Mouse (Mus musculus) intestine, embryonic 15.5 days (tissue): ENCODE measurements around the gene Mvd. TPM values are rescaled to one million over a fixed set of nuclear protein-coding genes. Genes with fewer than 3 reads are reported as not detected.

Experiments used
- ATAC-seq: fragments of 200-750 bp; cut with Nextera tagmentation; 2 replicates; pipeline ENCODE4 v1.8.0; 2017; ENCODE audit warnings: moderate TSS enrichment, moderate library complexity
- H3K27ac ChIP-seq: fragments of 300-500 bp; sonication (generic); 2 replicates; pipeline ENCODE4 v1.5.1; 2015; ENCODE audit warnings: mild to moderate bottlenecking, inconsistent platforms
- H3K27me3 ChIP-seq: fragments of 300-500 bp; sonication (generic); replicated peaks from 2 replicates; pipeline ENCODE4 v1.6.1; 2015; ENCODE audit warnings: inconsistent platforms
- H3K36me3 ChIP-seq: fragments of 300-500 bp; sonication (generic); 2 replicates; pipeline ENCODE4 v1.6.1; 2015; ENCODE audit warnings: inconsistent platforms
- H3K4me1 ChIP-seq: fragments of 300-500 bp; sonication (generic); replicated peaks from 2 replicates; pipeline ENCODE4 v1.6.1; 2015; ENCODE audit warnings: inconsistent platforms
- H3K4me2 ChIP-seq: fragments of 300-500 bp; sonication (generic); replicated peaks from 2 replicates; pipeline ENCODE4 v1.6.1; 2015; ENCODE audit warnings: mild to moderate bottlenecking, inconsistent platforms
- H3K4me3 ChIP-seq: fragments of 300-500 bp; sonication (generic); replicated peaks from 2 replicates; pipeline ENCODE4 v1.5.1; 2015; ENCODE audit warnings: inconsistent platforms
- H3K9ac ChIP-seq: fragments of 300-500 bp; sonication (generic); 2 replicates; pipeline ENCODE4 v1.6.1; 2015; ENCODE audit warnings: inconsistent platforms
- H3K9me3 ChIP-seq: fragments of 300-500 bp; sonication (generic); 2 replicates; pipeline ENCODE4 v1.6.1; 2016; ENCODE audit warnings: inconsistent platforms
- WGBS: fragments of 180-500 bp; shearing (Covaris S2); methylation state at CpG from one replicate; pipeline ENCODE4 v1.1.7; 2015; 5-methylcytosine and 5-hydroxymethylcytosine counted together
- polyA plus RNA-seq: library from polyadenylated mRNA; unstranded; fragments of >200 nt; fragmentation: Nextera tagmentation; extraction: Ambion mirVana; gene quantifications from 2 replicates; pipeline ENCODE4 v1.2.1, GENCODE M21; 2015

The Mvd gene
- polyA plus RNA-seq, 1 experiment from 2014 or later, result 60.2 TPM

DNA sequence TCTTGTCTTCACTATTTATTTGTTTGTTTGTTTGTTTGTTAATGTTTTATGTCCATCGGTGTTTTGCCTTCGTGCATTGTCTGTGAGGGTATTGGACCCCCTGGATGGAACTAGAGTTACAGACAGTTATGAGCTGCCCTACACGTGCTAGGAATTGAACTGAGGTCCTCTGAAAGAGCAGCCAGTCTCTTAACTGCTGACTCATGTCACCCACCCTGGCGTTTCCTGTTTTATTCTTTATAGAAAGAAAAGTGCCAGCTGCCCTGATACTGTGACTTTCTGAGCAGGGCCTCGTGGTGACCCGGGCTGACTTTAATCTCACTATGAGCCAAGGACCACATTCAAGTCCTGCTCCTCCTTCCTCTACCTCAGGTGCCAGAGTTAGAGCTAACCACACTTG is 27.7 kb downstream of the Mvd start:
- Histone ChIP-seq H3K9me3 (no peaks in the 10 kb centered on the region), H3K27me3 (no peaks in the 10 kb centered on the region), H3K4me1 (no peaks in the 10 kb centered on the region), H3K4me2 (no peak overlapping the region), H3K27ac (no peak overlapping the region), H3K36me3 (peaks cover 61% of the 10 kb centered on the region), H3K4me3 (no peak overlapping the region), H3K9ac (no peak overlapping the region)
- ATAC-seq, result no peak
- WGBS, result 86% methylated on average over 6 of the region's 6 CpGs

GRCm38 (mm10) chr8:122414311-122414710 is 28.9 kb downstream of the Mvd start:
- WGBS, result 79% methylated on average over 9 of the region's 9 CpGs
- Histone ChIP-seq H3K4me3 (no peak overlapping the region), H3K27ac (no peak overlapping the region), H3K27me3 (no peaks in the 10 kb centered on the region), H3K36me3 (peaks cover 70% of the 10 kb centered on the region), H3K9me3 (no peaks in the 10 kb centered on the region), H3K9ac (no peak overlapping the region), H3K4me2 (no peak overlapping the region), H3K4me1 (no peaks in the 10 kb centered on the region)
- no peak for ATAC-seq

DNA sequence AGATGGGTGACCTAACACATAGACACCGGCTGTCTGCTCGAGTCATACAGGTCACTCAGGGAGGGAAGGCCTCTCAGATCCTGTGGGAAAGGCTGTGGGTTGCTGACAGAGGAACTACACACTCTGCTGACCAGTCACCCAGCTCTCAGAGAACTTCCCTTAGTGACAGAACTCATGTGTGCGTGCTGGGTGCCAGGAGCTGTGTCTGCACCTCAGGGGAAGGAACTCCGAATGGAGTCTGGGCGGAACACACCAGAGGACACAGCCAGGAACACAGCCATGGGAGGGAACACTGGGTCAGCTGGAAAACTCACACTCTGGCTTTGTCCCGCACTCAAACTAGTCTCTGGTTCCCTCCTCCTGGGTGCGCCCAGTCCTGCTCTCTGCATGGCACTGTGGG is 35.5 kb downstream of the Mvd start:
- no peak overlapping the region for H3K9ac ChIP-seq
- no peaks in the 10 kb centered on the region for H3K4me1 ChIP-seq
- H3K36me3 ChIP-seq, result peaks cover 84% of the 10 kb centered on the region
- no peaks in the 10 kb centered on the region for H3K9me3 ChIP-seq
- H3K4me3 ChIP-seq, result no peak overlapping the region
- WGBS, result 94% methylated on average over 7 of the region's 7 CpGs
- no peak for ATAC-seq
- no peak overlapping the region for H3K4me2 ChIP-seq
- H3K27me3 ChIP-seq, result no peaks in the 10 kb centered on the region
- no peak overlapping the region for H3K27ac ChIP-seq

GRCm38 (mm10) chr8:122405146-122405805 is 37.9 kb downstream of the Mvd start:
- H3K27ac ChIP-seq, result no peak overlapping the region
- no peak overlapping the region for H3K4me2 ChIP-seq
- peak; percentile 72 for ATAC-seq
- WGBS, result 75% methylated on average over 9 of the region's 9 CpGs
- no peaks in the 10 kb centered on the region for H3K4me1 ChIP-seq
- no peaks in the 10 kb centered on the region for H3K9me3 ChIP-seq
- H3K9ac ChIP-seq, result no peak overlapping the region
- H3K27me3 ChIP-seq, result no peaks in the 10 kb centered on the region
- peaks cover 83% of the 10 kb centered on the region for H3K36me3 ChIP-seq
- no peak overlapping the region for H3K4me3 ChIP-seq

DNA sequence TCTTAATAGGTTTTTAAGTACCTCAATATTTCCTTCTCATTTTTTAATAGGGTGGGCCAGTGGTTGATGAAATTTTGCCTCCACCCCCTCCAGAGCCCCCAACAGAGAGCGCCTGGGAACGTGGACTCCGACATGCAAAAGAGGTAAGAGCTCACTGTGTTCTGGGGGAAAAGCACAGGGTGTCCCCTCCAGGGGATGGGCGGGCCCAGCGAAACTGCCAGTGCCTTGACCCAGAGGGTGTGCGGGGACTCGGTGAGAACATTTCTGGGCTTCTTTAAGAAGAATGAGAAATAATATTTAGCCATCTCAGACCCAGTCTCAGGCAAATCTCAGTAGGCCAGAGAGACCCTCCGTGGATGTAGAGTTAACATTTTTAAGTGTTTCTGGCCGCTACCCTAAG is 45.0 kb downstream of the Mvd start:
- no peak overlapping the region for H3K27ac ChIP-seq
- H3K27me3 ChIP-seq, result no peaks in the 10 kb centered on the region
- no peaks in the 10 kb centered on the region for H3K4me1 ChIP-seq
- H3K9me3 ChIP-seq, result no peaks in the 10 kb centered on the region
- no peak overlapping the region for H3K4me3 ChIP-seq
- H3K4me2 ChIP-seq, result no peak overlapping the region
- H3K36me3 ChIP-seq, result peaks cover 57% of the 10 kb centered on the region
- H3K9ac ChIP-seq, result no peak overlapping the region
- ATAC-seq, result no peak
- WGBS, result 96% methylated on average over 9 of the region's 9 CpGs

DNA sequence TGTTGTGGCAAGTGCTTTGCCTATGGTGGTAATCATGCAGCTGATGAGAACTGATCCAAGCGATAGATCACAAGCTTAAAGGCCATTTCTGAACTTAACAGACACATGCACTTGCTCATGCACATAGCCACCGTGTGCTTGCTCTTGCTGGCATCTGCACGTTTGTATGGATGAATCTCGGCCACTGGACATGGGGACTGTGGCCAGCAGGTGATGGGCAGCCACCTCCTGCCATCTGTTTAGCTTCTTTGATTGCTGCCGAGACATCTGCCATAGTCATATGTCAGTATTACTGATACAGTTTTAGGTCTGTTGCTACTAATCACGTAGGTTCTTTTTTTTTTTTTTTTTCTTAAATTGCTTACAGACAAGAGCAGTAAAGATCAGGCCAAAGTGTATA is 47.9 kb downstream of the Mvd start:
- H3K9me3 ChIP-seq, result no peaks in the 10 kb centered on the region
- ATAC-seq, result no peak
- 84% methylated on average over 6 of the region's 6 CpGs for WGBS
- H3K4me3 ChIP-seq, result no peak overlapping the region
- no peak overlapping the region for H3K4me2 ChIP-seq
- no peak overlapping the region for H3K27ac ChIP-seq
- H3K36me3 ChIP-seq, result peaks cover 34% of the 10 kb centered on the region; the same call in 1 of the 2 replicates
- no peak overlapping the region for H3K9ac ChIP-seq
- no peaks in the 10 kb centered on the region for H3K27me3 ChIP-seq
- H3K4me1 ChIP-seq, result no peaks in the 10 kb centered on the region

DNA sequence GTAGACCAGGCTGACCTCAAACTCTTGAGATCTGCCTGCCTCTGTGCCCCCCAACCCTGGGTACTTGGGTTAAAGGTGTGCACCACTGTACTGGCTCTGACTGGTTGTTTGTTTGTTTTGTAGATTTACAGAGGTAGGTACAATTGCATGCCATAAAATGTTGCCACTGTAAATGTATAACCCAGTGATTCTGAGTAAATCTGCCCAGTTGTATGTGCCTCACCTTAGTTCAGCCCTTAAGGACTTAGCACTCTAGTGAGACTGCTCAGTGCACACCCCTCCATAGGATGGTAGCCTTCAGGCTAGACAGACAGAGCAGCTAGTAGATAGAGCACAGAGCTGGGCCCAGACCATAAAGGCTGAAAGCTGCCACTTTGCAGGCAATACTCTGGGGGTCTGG is 49.5 kb downstream of the Mvd start:
- no peaks in the 10 kb centered on the region for H3K9me3 ChIP-seq
- no peak overlapping the region for H3K9ac ChIP-seq
- H3K4me2 ChIP-seq, result no peak overlapping the region
- peak; percentile 78 for ATAC-seq
- peaks cover 38% of the 10 kb centered on the region for H3K36me3 ChIP-seq
- no peaks in the 10 kb centered on the region for H3K27me3 ChIP-seq
- no peak overlapping the region for H3K27ac ChIP-seq
- H3K4me3 ChIP-seq, result no peak overlapping the region
- H3K4me1 ChIP-seq, result no peaks in the 10 kb centered on the region

DNA sequence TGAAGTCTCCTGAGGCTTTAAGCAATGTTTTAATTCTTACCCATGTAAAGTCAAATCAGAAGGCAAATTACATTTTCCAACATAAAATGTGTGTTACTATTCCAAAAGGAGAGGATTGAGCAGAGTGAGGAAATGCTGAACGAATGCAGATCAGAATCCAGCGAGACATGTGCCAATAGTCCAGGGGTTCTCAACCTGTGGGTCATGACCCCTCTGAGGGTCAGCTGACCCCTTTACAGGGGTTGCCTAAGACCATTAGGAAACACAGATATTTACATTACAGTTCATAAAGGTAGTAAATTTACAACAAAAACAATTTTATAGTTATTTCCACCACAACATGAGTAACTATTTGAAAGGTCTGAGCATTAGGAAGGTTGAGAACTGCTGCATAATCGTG is 52.5 kb downstream of the Mvd start:
- ATAC-seq, result no peak
- peaks cover 50% of the 10 kb centered on the region for H3K36me3 ChIP-seq
- 83% methylated on average over 3 of the region's 3 CpGs for WGBS

DNA sequence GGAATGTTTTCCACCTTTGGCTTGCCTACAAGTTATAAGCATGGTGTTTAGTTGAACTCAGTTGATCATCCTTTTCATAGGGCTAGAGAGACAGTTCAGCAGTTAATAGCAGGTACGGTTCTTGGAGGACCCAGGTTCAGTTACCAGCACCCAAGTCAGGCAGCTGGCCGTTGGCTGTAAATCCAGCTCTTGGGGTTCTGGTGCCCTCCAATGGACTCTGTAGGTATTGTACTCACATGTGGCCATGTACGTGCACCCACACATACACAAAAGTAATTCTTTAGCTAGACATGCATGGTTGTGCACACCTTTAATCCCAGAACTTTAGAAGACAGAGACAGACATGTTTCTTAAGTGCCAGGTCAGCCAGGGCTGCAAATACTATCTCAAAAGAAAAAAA is 53.9 kb downstream of the Mvd start:
- no peak for ATAC-seq
- Histone ChIP-seq H3K4me1 (no peaks in the 10 kb centered on the region), H3K36me3 (peaks cover 55% of the 10 kb centered on the region), H3K27ac (no peak overlapping the region), H3K4me2 (no peak overlapping the region), H3K4me3 (no peak overlapping the region), H3K9ac (no peak overlapping the region), H3K9me3 (no peaks in the 10 kb centered on the region), H3K27me3 (no peaks in the 10 kb centered on the region)
- WGBS, result 83% methylated on average over 3 of the region's 3 CpGs

More for the DNA sequence above, 52.5 kb downstream of the Mvd start:
- Histone ChIP-seq H3K27me3 (no peaks in the 10 kb centered on the region), H3K4me2 (no peak overlapping the region), H3K4me1 (no peaks in the 10 kb centered on the region), H3K4me3 (no peak overlapping the region), H3K27ac (no peak overlapping the region), H3K9me3 (no peaks in the 10 kb centered on the region), H3K9ac (no peak overlapping the region)

Other genes starting within 250 kb of the Mvd start
- 4.9 and 5.2 TPM in 2 replicates for gene Zfpm1, start 161.3 kb downstream of the Mvd start, polyA plus RNA-seq
- gene Trhr2, start 82.7 kb downstream of the Mvd start, polyA plus RNA-seq, result not detected in 2 replicates
- gene Zc3h18, start 66.8 kb downstream of the Mvd start, polyA plus RNA-seq, result 53.9 and 54.0 TPM in 2 replicates
- not detected in 2 replicates for gene Il17c, start 21.4 kb downstream of the Mvd start, polyA plus RNA-seq
- 307 and 314 TPM in 2 replicates for gene Cyba, start 10.5 kb downstream of the Mvd start, polyA plus RNA-seq
- 0.57 and 0.86 TPM in 2 replicates for gene Snai3, start 17.3 kb upstream of the Mvd start, polyA plus RNA-seq
- 29.5 and 31.5 TPM in 2 replicates for gene Rnf166, start 32.6 kb upstream of the Mvd start, polyA plus RNA-seq
- gene Ctu2, start 32.7 kb upstream of the Mvd start, polyA plus RNA-seq, result 43.4 and 44.6 TPM in 2 replicates
- gene Piezo1, start 107.9 kb upstream of the Mvd start, polyA plus RNA-seq, result 10.8 and 12.2 TPM in 2 replicates
- 40.3 and 41.8 TPM in 2 replicates for gene Cdt1, start 124.6 kb upstream of the Mvd start, polyA plus RNA-seq
- gene Aprt, start 133.5 kb upstream of the Mvd start, polyA plus RNA-seq, result 545 and 612 TPM in 2 replicates
- 17.1 and 18.8 TPM in 2 replicates for gene Galns, start 168.0 kb upstream of the Mvd start, polyA plus RNA-seq
- 58.0 and 76.0 TPM in 2 replicates for gene Trappc2l, start 168.2 kb upstream of the Mvd start, polyA plus RNA-seq
- gene Pabpn1l, start 179.3 kb upstream of the Mvd start, polyA plus RNA-seq, result not detected in 2 replicates